Mouse (Mus musculus): ENCODE data around the gene Lce1m. TPM values are rescaled to one million over a fixed set of nuclear protein-coding genes. Genes with fewer than 3 reads are reported as not detected.

Lce1m gene
- polyA plus RNA-seq, 1 experiment from 2014 or later = not detected

DNA sequence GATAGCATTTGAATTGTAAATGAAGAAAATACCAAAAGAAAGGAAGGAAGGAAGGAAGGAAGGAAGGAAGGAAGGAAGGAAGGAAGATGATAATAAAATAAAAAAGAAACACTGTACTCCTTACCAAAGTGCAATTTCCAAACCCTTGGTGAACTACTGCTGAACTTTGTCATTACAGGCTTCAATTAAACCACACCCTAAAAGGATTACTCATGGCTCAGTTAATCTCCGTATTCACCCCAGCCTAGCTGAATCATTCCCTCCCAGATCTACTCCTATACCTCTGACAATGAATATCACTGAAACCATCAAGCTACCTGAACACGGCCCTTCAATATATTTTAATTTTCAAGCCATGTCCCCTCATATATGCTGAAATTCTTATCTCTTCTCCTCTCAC lies 40.4 kb downstream of the Lce1m start:
- no peaks in the 10 kb centered on the region for H3K27me3 ChIP-seq (ENCODE audit: control insufficient read depth, insufficient read depth, low read length)
- no peak for ATAC-seq (ENCODE audit: insufficient number of reproducible peaks, insufficient read depth, low FRiP score, low read depth)
- no peaks in the 10 kb centered on the region for H3K9me3 ChIP-seq (ENCODE audit: control insufficient read depth, low read length)
- H3K4me2 ChIP-seq (ENCODE audit: low read length) = no peak overlapping the region
- 64% methylated on average over 2 of the region's 2 CpGs for WGBS
- H3K36me3 ChIP-seq (ENCODE audit: control insufficient read depth, insufficient read depth, low read length) = no peaks in the 10 kb centered on the region
- H3K4me1 ChIP-seq (ENCODE audit: control insufficient read depth in 2 of 2, insufficient read depth in 2 of 2, low read length in 2 of 2) = no peaks in the 10 kb centered on the region
- no peak overlapping the region for H3K27ac ChIP-seq (replicated peaks in 1 of 2; ENCODE audit: control insufficient read depth in 1 of 2, insufficient read depth in 1 of 2, low read depth in 2 of 2, low read length in 2 of 2)
- H3K4me3 ChIP-seq (ENCODE audit: control insufficient read depth in 1 of 2, insufficient read depth in 1 of 2, low read depth in 1 of 2, low read length in 2 of 2) = no peak overlapping the region
- no peak overlapping the region for H3K9ac ChIP-seq (ENCODE audit: low read length)

Other genes with a start within 250 kb of the Lce1m start
- not detected in 2 replicates for gene Lce1i, start 240.2 kb downstream of the Lce1m start, polyA plus RNA-seq (2014; fragmentation: Nextera tagmentation; extraction: Ambion mirVana)
- not detected in 2 replicates for gene Lce1j, start 228.5 kb downstream of the Lce1m start, polyA plus RNA-seq (2014; fragmentation: Nextera tagmentation; extraction: Ambion mirVana)
- gene Lce1k, start 211.2 kb downstream of the Lce1m start, polyA plus RNA-seq (2014; fragmentation: Nextera tagmentation; extraction: Ambion mirVana) = not detected in 2 replicates
- gene Kprp, start 191.8 kb downstream of the Lce1m start, polyA plus RNA-seq (2014; fragmentation: Nextera tagmentation; extraction: Ambion mirVana) = not detected in 2 replicates
- gene Lce1l, start 167.8 kb downstream of the Lce1m start, polyA plus RNA-seq (2014; fragmentation: Nextera tagmentation; extraction: Ambion mirVana) = not detected in 2 replicates
- gene 2310050C09Rik, start 148.8 kb downstream of the Lce1m start, polyA plus RNA-seq (2014; fragmentation: Nextera tagmentation; extraction: Ambion mirVana) = not detected in 2 replicates
- gene Lce3a, start 92.8 kb downstream of the Lce1m start, polyA plus RNA-seq (2014; fragmentation: Nextera tagmentation; extraction: Ambion mirVana) = not detected in 2 replicates
- not detected in 2 replicates for gene Lce3b, start 86.1 kb downstream of the Lce1m start, polyA plus RNA-seq (2014; fragmentation: Nextera tagmentation; extraction: Ambion mirVana)
- not detected in 2 replicates for gene Lce3c, start 74.6 kb downstream of the Lce1m start, polyA plus RNA-seq (2014; fragmentation: Nextera tagmentation; extraction: Ambion mirVana)
- not detected in 2 replicates for gene Lce3d, start 61.7 kb downstream of the Lce1m start, polyA plus RNA-seq (2014; fragmentation: Nextera tagmentation; extraction: Ambion mirVana)
- gene Lce3e, start 52.0 kb downstream of the Lce1m start, polyA plus RNA-seq (2014; fragmentation: Nextera tagmentation; extraction: Ambion mirVana) = not detected in 2 replicates
- gene Lce3f, start 26.8 kb downstream of the Lce1m start, polyA plus RNA-seq (2014; fragmentation: Nextera tagmentation; extraction: Ambion mirVana) = not detected in 2 replicates
- gene Crct1, start 3.4 kb downstream of the Lce1m start, polyA plus RNA-seq (2014; fragmentation: Nextera tagmentation; extraction: Ambion mirVana) = not detected in 2 replicates
- gene Gm4858, start 49.8 kb upstream of the Lce1m start, polyA plus RNA-seq (2014; fragmentation: Nextera tagmentation; extraction: Ambion mirVana) = not detected in 2 replicates
- not detected in 2 replicates for gene Crnn, start 125.7 kb upstream of the Lce1m start, polyA plus RNA-seq (2014; fragmentation: Nextera tagmentation; extraction: Ambion mirVana)
- gene Flg2, start 178.2 kb upstream of the Lce1m start, polyA plus RNA-seq (2014; fragmentation: Nextera tagmentation; extraction: Ambion mirVana) = not detected in 2 replicates